Mouse (Mus musculus) ES-Bruce4 (cell line): ENCODE data around the gene Fads2. TPM values are rescaled to one million over a fixed set of nuclear protein-coding genes. Genes with fewer than 3 reads are reported as not detected.

Source experiments
- H3K27ac ChIP-seq: 2 replicates; pipeline ENCODE4 v1.5.1; 2012; ENCODE audit warnings: low read length, inconsistent platforms; ENCODE audit not compliant: insufficient read depth
- H3K27me3 ChIP-seq: 2 replicates; pipeline ENCODE4 v1.6.1; 2012; ENCODE audit warnings: mild to moderate bottlenecking, low read length, inconsistent platforms; ENCODE audit not compliant: control insufficient read depth, poor library complexity, insufficient read depth, severe bottlenecking
- H3K36me3 ChIP-seq: 2 replicates; pipeline ENCODE4 v1.6.1; 2012; ENCODE audit warnings: inconsistent platforms, mild to moderate bottlenecking, low read length, moderate library complexity; ENCODE audit not compliant: control insufficient read depth, poor library complexity, insufficient read depth, severe bottlenecking
- H3K4me1 ChIP-seq: one replicate; pipeline ENCODE4 v1.8.1; 2011; ENCODE audit warnings: low read length; ENCODE audit not compliant: control insufficient read depth, insufficient read depth
- H3K4me3 ChIP-seq: 2 replicates; pipeline ENCODE4 v1.5.1; 2011; ENCODE audit warnings: low read depth, mild to moderate bottlenecking, low read length
- H3K9ac ChIP-seq: 2 replicates; pipeline ENCODE4 v1.6.1; 2012; ENCODE audit warnings: low read depth, mild to moderate bottlenecking, inconsistent platforms; ENCODE audit not compliant: poor library complexity, severe bottlenecking
- H3K9me3 ChIP-seq: replicated peaks from 2 replicates; pipeline ENCODE4 v1.6.1; 2012; ENCODE audit warnings: mild to moderate bottlenecking, low read length, inconsistent platforms; ENCODE audit not compliant: control insufficient read depth, poor library complexity, insufficient read depth, severe bottlenecking
- CTCF ChIP-seq: IDR thresholded peaks from one replicate; pipeline ENCODE4 v1.8.1; 2011; ENCODE audit warnings: low read depth, low read length
- EP300 ChIP-seq: IDR thresholded peaks from 2 replicates; pipeline ENCODE4 v1.6.1; 2011; ENCODE audit warnings: low read depth, low read length; ENCODE audit not compliant: insufficient read depth
- POLR2A ChIP-seq: IDR thresholded peaks from one replicate; pipeline ENCODE4 v1.8.1; 2011; ENCODE audit warnings: low read length; ENCODE audit not compliant: insufficient read depth
- polyA plus RNA-seq: library from polyadenylated mRNA; stranded (reverse); fragments of >200 nt; gene quantifications from 2 replicates; pipeline ENCODE4 v1.2.4, GENCODE M21; 2011; ENCODE audit warnings: low read depth; ENCODE audit not compliant: missing spikeins, insufficient read depth, insufficient read length

The Fads2 gene
- polyA plus RNA-seq, 1 experiment = 104 TPM

- Histone ChIP-seq H3K27me3 (no peaks in the 10 kb centered on the region), H3K9ac (no peak overlapping the region), H3K4me3 (no peak overlapping the region), H3K4me1 (no peaks in the 10 kb centered on the region), H3K36me3 (no peaks in the 10 kb centered on the region), H3K9me3 (no peaks in the 10 kb centered on the region), H3K27ac (no peak overlapping the region)
- TF ChIP-seq EP300 = no peak
Measured at GRCm38 (mm10) chr19:10107051-10107611, 5.6 kb upstream of the Fads2 start.

DNA sequence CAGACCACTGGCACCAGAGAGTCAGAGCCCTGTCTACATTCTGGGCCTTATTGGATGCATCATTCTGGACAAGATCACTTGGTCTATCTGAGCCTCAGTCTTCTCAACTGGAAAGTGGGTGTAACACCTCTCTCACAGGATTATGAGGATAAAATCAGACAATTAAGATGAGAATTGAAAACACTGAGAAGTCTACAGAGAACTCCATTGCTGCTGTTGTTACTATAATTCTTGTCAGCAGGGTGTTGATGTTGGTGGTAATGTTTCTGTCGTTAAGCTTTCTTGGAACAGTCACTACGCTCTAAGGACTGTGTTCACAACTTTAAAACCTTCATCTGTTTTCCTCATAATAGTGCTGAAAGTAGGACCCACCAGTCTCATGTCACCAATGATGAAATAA lies 5.1 kb upstream of the Fads2 start:
- TF ChIP-seq EP300 = no peak
- TF ChIP-seq POLR2A = no peak
- TF ChIP-seq CTCF = no peak
- Histone ChIP-seq H3K9ac (no peak overlapping the region), H3K36me3 (no peaks in the 10 kb centered on the region), H3K27me3 (no peaks in the 10 kb centered on the region), H3K4me1 (no peaks in the 10 kb centered on the region), H3K9me3 (no peaks in the 10 kb centered on the region), H3K4me3 (no peak overlapping the region), H3K27ac (no peak overlapping the region)

DNA sequence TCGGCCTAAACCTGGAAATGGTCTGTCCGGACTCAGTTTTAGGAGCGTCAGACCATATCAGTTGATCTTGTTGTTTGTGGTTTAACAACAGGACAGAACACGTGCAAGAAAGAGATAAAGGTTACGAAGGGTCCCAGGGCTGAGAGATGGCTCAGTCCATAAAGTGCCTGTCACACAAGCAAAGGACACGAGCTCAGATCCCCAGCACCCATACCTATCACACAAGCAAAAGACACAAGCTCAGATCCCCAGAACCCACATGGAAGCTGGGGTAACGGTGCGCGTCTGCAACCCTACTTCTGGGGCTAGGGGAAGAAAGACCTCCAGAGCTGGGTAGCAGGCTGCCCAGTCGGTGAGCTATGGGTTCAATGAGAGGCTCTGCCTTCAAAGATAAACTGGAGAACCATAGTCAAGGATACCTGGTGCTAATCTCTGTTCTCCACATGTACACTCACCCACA lies 3.5 kb upstream of the Fads2 start:
- Histone ChIP-seq H3K27me3 (no peaks in the 10 kb centered on the region), H3K9me3 (no peaks in the 10 kb centered on the region), H3K36me3 (no peaks in the 10 kb centered on the region), H3K4me3 (no peak overlapping the region), H3K27ac (no peak overlapping the region), H3K9ac (no peak overlapping the region), H3K4me1 (no peaks in the 10 kb centered on the region)
- TF ChIP-seq CTCF = no peak
- TF ChIP-seq EP300 = no peak
- TF ChIP-seq POLR2A = no peak

GRCm38 (mm10) chr19:10104234-10104633 lies 2.7 kb upstream of the Fads2 start:
- no peaks in the 10 kb centered on the region for H3K36me3 ChIP-seq
- H3K4me1 ChIP-seq = no peaks in the 10 kb centered on the region
- no peak for TF ChIP-seq POLR2A
- TF ChIP-seq EP300 = no peak
- TF ChIP-seq CTCF = no peak
- H3K27ac ChIP-seq = no peak overlapping the region
- H3K9me3 ChIP-seq = no peaks in the 10 kb centered on the region
- no peak overlapping the region for H3K9ac ChIP-seq
- no peaks in the 10 kb centered on the region for H3K27me3 ChIP-seq
- H3K4me3 ChIP-seq = no peak overlapping the region

DNA sequence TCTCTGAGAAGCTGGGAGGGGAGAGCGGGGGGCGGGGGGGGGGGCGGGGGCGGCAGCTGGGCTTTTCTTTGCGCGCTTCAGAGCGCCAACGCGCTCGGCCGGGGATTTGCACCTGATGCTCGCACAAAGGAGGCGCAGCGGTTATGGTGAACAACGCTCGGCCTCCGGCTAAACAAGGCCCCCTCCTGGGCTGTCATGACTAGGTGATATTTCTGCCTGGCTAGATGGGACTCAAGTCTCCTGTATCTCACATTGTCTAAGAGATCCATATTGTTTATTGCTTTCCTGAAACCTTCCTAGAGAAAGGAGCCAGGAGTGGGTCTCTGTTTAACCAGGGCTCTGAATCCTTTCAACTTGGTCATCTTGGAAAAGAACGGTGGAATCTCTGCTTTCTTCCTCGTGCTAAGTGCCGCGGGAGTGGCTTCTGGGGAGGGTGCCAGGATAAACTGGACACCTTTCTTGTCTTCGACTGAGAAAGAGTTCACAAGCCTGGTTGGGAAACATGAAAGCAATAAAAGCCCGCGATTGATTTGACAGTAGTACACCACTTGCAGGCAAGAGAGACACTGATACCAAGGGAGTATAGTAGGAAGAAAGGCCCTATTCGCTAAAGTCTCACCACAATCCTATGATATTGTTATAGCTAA lies 631 bp upstream of the Fads2 start:
- no peaks in the 10 kb centered on the region for H3K27me3 ChIP-seq
- H3K9ac ChIP-seq = peak overlapping the region; percentile 79
- H3K4me1 ChIP-seq = no peaks in the 10 kb centered on the region
- peak overlapping the region; percentile 60 for H3K27ac ChIP-seq
- TF ChIP-seq EP300 (0 out of 2 replicates have a peak, but pooled peaks have one; percentile 52), POLR2A (no peak)
- no peaks in the 10 kb centered on the region for H3K36me3 ChIP-seq
- H3K9me3 ChIP-seq = no peaks in the 10 kb centered on the region
- H3K4me3 ChIP-seq = peak overlapping the region; percentile 85

DNA sequence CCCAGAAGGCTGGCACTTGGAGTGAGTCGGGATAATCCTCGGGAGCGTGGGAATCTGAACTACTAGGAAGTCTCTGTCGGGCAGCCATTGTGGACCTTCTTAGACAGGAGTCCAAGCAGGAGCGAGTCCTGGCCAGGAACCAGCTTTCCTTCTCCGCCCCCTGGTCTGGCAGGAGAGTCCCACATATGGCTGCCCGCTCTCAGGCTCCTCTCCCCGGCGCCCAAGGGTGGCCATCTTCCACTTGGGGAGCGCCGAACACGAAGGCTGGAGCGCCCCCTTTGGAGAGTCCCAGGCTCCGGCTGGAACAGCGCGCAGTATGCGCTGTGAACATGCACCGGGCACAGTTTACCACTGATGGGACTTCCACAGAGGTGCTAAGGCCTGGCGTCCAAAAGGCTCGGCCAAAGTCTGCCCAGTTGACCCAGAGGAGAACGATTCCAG lies 895 bp downstream of the Fads2 start:
- Histone ChIP-seq H3K27ac (peak overlapping the region; percentile 0; the same call in 1 of the 2 replicates), H3K27me3 (no peaks in the 10 kb centered on the region), H3K9me3 (no peaks in the 10 kb centered on the region), H3K36me3 (no peaks in the 10 kb centered on the region), H3K9ac (peak overlapping the region; percentile 79), H3K4me1 (no peaks in the 10 kb centered on the region), H3K4me3 (peak overlapping the region; percentile 85)
- TF ChIP-seq CTCF (peak; percentile 54), EP300 (no peak), POLR2A (no peak)
